Mouse (Mus musculus) bone marrow macrophage, adult 2 months (primary cell): ENCODE results near the gene Luzp1.

Experiments used
- CTCF ChIP-seq: IDR thresholded peaks from 2 replicates; pipeline ENCODE4 v1.5.1; 2012; ENCODE audit warnings: low read depth, mild to moderate bottlenecking, low read length, moderate library complexity
- POLR2A ChIP-seq: IDR thresholded peaks from 2 replicates; pipeline ENCODE4 v1.6.1; 2012; ENCODE audit warnings: mild to moderate bottlenecking, low read depth, low read length, borderline replicate concordance

DNA sequence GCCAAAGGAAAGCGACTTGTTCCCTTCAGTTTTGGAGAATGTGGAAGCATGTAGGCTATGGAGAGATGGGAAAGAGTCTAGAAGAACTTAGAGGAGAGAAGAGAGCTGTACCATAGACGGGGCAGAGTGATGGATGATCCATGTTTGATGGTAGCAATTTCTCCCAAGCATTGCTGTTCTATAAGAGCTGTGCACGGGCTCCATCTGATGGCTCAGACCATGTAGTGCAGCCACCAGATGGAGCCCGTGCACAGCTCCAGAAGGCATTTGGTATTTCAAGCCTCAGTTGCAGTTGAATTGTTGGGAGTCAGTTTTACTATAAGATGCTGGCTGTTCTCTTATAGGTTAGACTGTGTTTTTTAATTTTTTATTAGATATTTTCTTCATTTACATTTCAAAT, 56.9 kb downstream of the Luzp1 start:
- TF ChIP-seq POLR2A (no peak), CTCF (no peak)
